Mouse (Mus musculus): ENCODE data around the gene Kcnip1. TPM values are rescaled to one million over a fixed set of nuclear protein-coding genes. Genes with fewer than 3 reads are reported as not detected.

The Kcnip1 gene
- total RNA-seq, 2 experiments from 2014 or later: 0.12 TPM; not detected in 1

GRCm38 (mm10) chr11:33766976-33767938 lies 225.7 kb downstream of the Kcnip1 start:
- DNase-seq (ENCODE audit: low spot score): no peak

GRCm38 (mm10) chr11:33761201-33761755 lies 231.7 kb downstream of the Kcnip1 start:
- DNase-seq (ENCODE audit: low spot score): no peak

- no peak for DNase-seq (ENCODE audit: low spot score)
Measured at GRCm38 (mm10) chr11:33756624-33757023, 236.3 kb downstream of the Kcnip1 start.

GRCm38 (mm10) chr11:33752431-33752873 lies 240.5 kb downstream of the Kcnip1 start:
- no peak for DNase-seq (ENCODE audit: low spot score)

- no peak for DNase-seq (ENCODE audit: low spot score)
Measured at GRCm38 (mm10) chr11:33751503-33751902, 241.4 kb downstream of the Kcnip1 start.

GRCm38 (mm10) chr11:33749979-33750378 lies 243.0 kb downstream of the Kcnip1 start:
- DNase-seq (ENCODE audit: low spot score): no peak

- DNase-seq (ENCODE audit: low spot score): no peak
Measured at GRCm38 (mm10) chr11:33749408-33749807, 243.5 kb downstream of the Kcnip1 start.

- no peak for DNase-seq (ENCODE audit: low spot score)
Measured at GRCm38 (mm10) chr11:33748754-33749153, 244.2 kb downstream of the Kcnip1 start.

GRCm38 (mm10) chr11:33747402-33747955 lies 245.5 kb downstream of the Kcnip1 start:
- DNase-seq (ENCODE audit: low spot score): no peak

GRCm38 (mm10) chr11:33746402-33746801 lies 246.6 kb downstream of the Kcnip1 start:
- no peak for DNase-seq (ENCODE audit: low spot score)

GRCm38 (mm10) chr11:33745821-33746329 lies 247.1 kb downstream of the Kcnip1 start:
- DNase-seq (ENCODE audit: low spot score): no peak

GRCm38 (mm10) chr11:33744429-33744828 lies 248.5 kb downstream of the Kcnip1 start:
- no peak for DNase-seq (ENCODE audit: low spot score)

- DNase-seq (ENCODE audit: low spot score): no peak
Measured at GRCm38 (mm10) chr11:33740187-33740586, 252.8 kb downstream of the Kcnip1 start.

GRCm38 (mm10) chr11:33736426-33736825 lies 256.5 kb downstream of the Kcnip1 start:
- no peak for DNase-seq (ENCODE audit: low spot score)

- peak; percentile 58 for DNase-seq (ENCODE audit: low spot score)
Measured at GRCm38 (mm10) chr11:33733269-33733668, 259.7 kb downstream of the Kcnip1 start.

- no peak for DNase-seq (ENCODE audit: low spot score)
Measured at GRCm38 (mm10) chr11:33732358-33732757, 260.6 kb downstream of the Kcnip1 start.

GRCm38 (mm10) chr11:33721297-33721696 lies 271.7 kb downstream of the Kcnip1 start:
- peak; percentile 27 for DNase-seq (ENCODE audit: low spot score)

GRCm38 (mm10) chr11:33706777-33707176 lies 286.2 kb downstream of the Kcnip1 start:
- no peak for DNase-seq (ENCODE audit: low spot score)

- no peak for DNase-seq (ENCODE audit: low spot score)
Measured at GRCm38 (mm10) chr11:33701958-33702459, 290.9 kb downstream of the Kcnip1 start.

- DNase-seq (ENCODE audit: low spot score): no peak
Measured at GRCm38 (mm10) chr11:33701236-33701957, 291.6 kb downstream of the Kcnip1 start.

- no peak for DNase-seq (ENCODE audit: low spot score)
Measured at GRCm38 (mm10) chr11:33700725-33701124, 292.2 kb downstream of the Kcnip1 start.
